Mouse (Mus musculus) hindbrain, postnatal 0 days (tissue): Measurements from ENCODE around the gene Tmem28. TPM values are rescaled to one million over a fixed set of nuclear protein-coding genes. Genes with fewer than 3 reads are reported as not detected.
A peak's percentile ranks its signal among the peaks of the same experiment; 100 is the strongest.

ENCODE experiments used
- ATAC-seq: fragments of 200-750 bp; cut with Nextera tagmentation; 2 replicates; pipeline ENCODE4 v1.8.0; 2017; ENCODE audit warnings: mild to moderate bottlenecking, moderate TSS enrichment, moderate library complexity
- DNase-seq: peaks from one replicate; pipeline ENCODE4 v3.0.0-alpha.2; 2015; ENCODE audit warnings: low spot score
- H3K27ac ChIP-seq: fragments of 300-500 bp; sonication (generic); 2 replicates; pipeline ENCODE4 v1.5.1; 2014; ENCODE audit warnings: mild to moderate bottlenecking
- H3K27me3 ChIP-seq: fragments of 300-500 bp; sonication (generic); 2 replicates; pipeline ENCODE4 v1.6.1; 2014; ENCODE audit warnings: low read length, mixed read lengths; ENCODE audit not compliant: insufficient read depth
- H3K36me3 ChIP-seq: fragments of 300-500 bp; sonication (generic); 2 replicates; pipeline ENCODE4 v1.6.1; 2014; ENCODE audit warnings: low read length, mixed read lengths; ENCODE audit not compliant: insufficient read depth
- H3K4me1 ChIP-seq: fragments of 300-500 bp; sonication (generic); 2 replicates; pipeline ENCODE4 v1.6.1; 2014; ENCODE audit warnings: antibody characterized with exemption, low read length, mixed read lengths; ENCODE audit not compliant: insufficient read depth
- H3K4me2 ChIP-seq: fragments of 300-500 bp; sonication (generic); 2 replicates; pipeline ENCODE4 v1.6.1; 2014; ENCODE audit warnings: low read depth, mild to moderate bottlenecking, low read length, moderate library complexity, mixed read lengths
- H3K4me3 ChIP-seq: fragments of 300-500 bp; sonication (generic); 2 replicates; pipeline ENCODE4 v1.5.1; 2014; ENCODE audit warnings: low read length
- H3K9ac ChIP-seq: fragments of 300-500 bp; sonication (generic); replicated peaks from 2 replicates; pipeline ENCODE4 v1.6.1; 2014; ENCODE audit warnings: mild to moderate bottlenecking, low read length, moderate library complexity, mixed read lengths
- H3K9me3 ChIP-seq: fragments of 300-500 bp; sonication (generic); 2 replicates; pipeline ENCODE4 v1.6.1; 2016; ENCODE audit warnings: low read length, mixed read lengths
- CTCF ChIP-seq: IDR thresholded peaks from 2 replicates; pipeline ENCODE4 v1.5.1; 2016; ENCODE audit warnings: antibody characterized with exemption, control low read depth, low read depth
- WGBS: fragments of 180-500 bp; shearing (Covaris S2); extraction: QIAGEN DNeasy Blood & Tissue Kit; methylation state at CpG from one replicate; pipeline ENCODE4 v1.1.7; 2014; 5-methylcytosine and 5-hydroxymethylcytosine counted together
- polyA plus RNA-seq: library from polyadenylated mRNA; unstranded; fragments of >200 nt; fragmentation: Nextera tagmentation; extraction: Ambion mirVana; gene quantifications from 2 replicates; pipeline ENCODE4 v1.2.1, GENCODE M21; 2015
- total RNA-seq: library from RNA; depleted of rRNA; stranded (reverse); fragments of >200 nt; gene quantifications from 2 replicates; pipeline ENCODE4 v1.2.3, GENCODE M21; 2014

Gene Tmem28
- total and polyA plus RNA-seq, 2 experiments from 2014 or later: 1.2 to 10.4 TPM

DNA sequence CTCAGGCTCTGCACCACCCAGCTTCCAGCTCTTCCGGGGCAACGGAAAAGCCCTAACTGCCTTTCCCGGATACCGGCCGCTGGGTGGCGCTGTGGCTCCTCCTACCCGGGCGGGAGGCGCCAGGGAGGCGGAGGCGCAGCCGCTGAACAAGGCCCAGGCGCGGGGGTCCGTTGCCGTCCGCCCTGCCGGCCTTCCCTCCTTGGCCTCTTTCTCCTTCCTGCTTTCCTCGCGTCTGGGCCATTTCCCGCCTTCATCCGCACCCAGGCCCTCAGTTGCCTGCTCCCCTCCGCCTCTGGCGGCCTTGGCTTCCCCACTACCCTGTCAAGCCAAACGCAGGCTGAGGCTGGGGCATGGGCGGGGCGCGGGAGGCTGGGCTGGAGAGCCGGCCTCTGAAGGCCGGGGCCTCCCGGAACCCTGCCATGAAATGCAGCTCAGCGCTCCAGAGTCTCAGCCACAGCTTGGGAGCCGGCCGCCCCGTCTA is 32.5 kb downstream of the Tmem28 start:
- Histone ChIP-seq H3K36me3 (no peaks in the 10 kb centered on the region), H3K27me3 (no peaks in the 10 kb centered on the region), H3K27ac (peak overlapping the region; percentile 36; the same call in 1 of the 2 replicates), H3K9me3 (no peaks in the 10 kb centered on the region), H3K4me3 (peak overlapping the region; percentile 18), H3K4me1 (no peaks in the 10 kb centered on the region), H3K4me2 (peak overlapping the region; percentile 36), H3K9ac (no peak overlapping the region; the same call in 1 of the 2 replicates)
- ATAC-seq (peak; percentile 80), DNase-seq (peak; percentile 59)
- WGBS: 26% methylated on average over 33 of the region's 35 CpGs
- TF ChIP-seq CTCF: peak; percentile 59

DNA sequence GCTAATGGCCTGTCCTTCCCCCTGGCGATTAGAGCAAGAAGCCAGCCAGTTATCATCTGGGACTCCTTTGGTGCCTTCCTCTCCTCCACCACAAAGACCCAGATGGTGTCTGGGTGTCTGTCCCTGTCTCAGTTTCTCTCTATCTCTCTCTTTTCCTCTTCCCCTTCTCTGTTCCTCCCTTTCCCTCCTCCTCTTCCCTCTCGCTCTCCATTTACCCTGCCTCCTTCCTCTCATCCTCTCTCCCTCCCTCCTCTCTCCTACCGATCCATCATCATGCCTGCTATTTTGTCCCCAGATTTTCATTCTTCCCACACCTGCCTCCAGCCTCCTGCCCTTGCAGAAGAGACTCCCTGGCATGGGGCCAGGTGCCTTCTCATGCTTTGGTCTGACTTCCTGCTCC is 33.0 kb downstream of the Tmem28 start:
- ATAC-seq (no peak), DNase-seq (no peak)
- WGBS: 58% methylated on average over 3 of the region's 3 CpGs
- TF ChIP-seq CTCF: no peak
- H3K36me3 ChIP-seq: no peaks in the 10 kb centered on the region
- H3K4me3 ChIP-seq: no peak overlapping the region
- no peaks in the 10 kb centered on the region for H3K9me3 ChIP-seq
- H3K9ac ChIP-seq: no peak overlapping the region
- H3K4me2 ChIP-seq: no peak overlapping the region
- no peaks in the 10 kb centered on the region for H3K27me3 ChIP-seq
- no peaks in the 10 kb centered on the region for H3K4me1 ChIP-seq
- no peak overlapping the region for H3K27ac ChIP-seq

- Histone ChIP-seq H3K27ac (no peak overlapping the region), H3K9ac (no peak overlapping the region), H3K27me3 (no peaks in the 10 kb centered on the region; the same call in 1 of the 2 replicates), H3K9me3 (no peaks in the 10 kb centered on the region), H3K36me3 (no peaks in the 10 kb centered on the region), H3K4me1 (no peaks in the 10 kb centered on the region), H3K4me2 (no peak overlapping the region), H3K4me3 (no peak overlapping the region)
- WGBS: 73% methylated on average over 4 of the region's 4 CpGs
- no peak for ATAC-seq
- no peak for DNase-seq
- no peak for TF ChIP-seq CTCF
Measured at GRCm38 (mm10) chrX:99872228-99872627, 51.4 kb downstream of the Tmem28 start.

GRCm38 (mm10) chrX:99872632-99873201 is 51.9 kb downstream of the Tmem28 start:
- 79% methylated on average over 3 of the region's 3 CpGs for WGBS
- H3K9ac ChIP-seq: no peak overlapping the region
- ATAC-seq: no peak
- no peaks in the 10 kb centered on the region for H3K4me1 ChIP-seq
- no peak for DNase-seq
- H3K27ac ChIP-seq: no peak overlapping the region
- H3K4me2 ChIP-seq: no peak overlapping the region
- TF ChIP-seq CTCF: no peak
- H3K27me3 ChIP-seq: no peaks in the 10 kb centered on the region; the same call in 1 of the 2 replicates
- H3K4me3 ChIP-seq: no peak overlapping the region
- H3K9me3 ChIP-seq: no peaks in the 10 kb centered on the region
- no peaks in the 10 kb centered on the region for H3K36me3 ChIP-seq

DNA sequence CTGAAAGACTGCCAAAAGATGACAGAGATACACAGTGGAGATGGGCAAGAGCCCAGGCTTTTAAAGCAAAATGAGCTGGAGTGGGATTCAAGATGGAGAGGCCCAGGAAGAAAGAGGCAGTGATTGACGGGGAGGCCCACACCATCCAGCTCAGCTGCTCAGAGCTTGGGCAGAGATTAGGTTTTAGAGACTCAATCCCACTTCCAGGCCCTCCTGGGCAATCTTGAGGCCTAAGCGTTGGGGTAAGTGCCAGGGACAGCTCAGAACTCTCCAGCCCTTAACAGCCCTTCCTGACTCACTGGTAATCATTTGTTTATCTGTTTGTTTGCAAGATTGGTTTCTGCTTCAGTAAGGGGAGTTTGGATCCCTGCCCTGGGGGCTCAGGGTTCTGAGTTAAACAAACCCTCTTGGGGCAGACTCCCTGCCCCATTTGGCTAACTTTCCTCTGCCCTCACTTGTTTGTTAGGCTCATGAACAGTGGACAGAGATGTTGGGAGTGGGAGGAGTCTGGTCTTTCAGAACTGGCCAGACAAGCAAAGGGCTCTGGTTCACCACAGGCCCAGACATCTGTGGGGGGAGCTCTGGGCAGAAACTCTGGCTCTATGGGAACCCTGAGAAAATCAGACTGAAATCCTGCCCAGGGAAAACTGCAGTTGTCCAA is 52.6 kb downstream of the Tmem28 start:
- 56% methylated on average over 2 of the region's 2 CpGs for WGBS
- Histone ChIP-seq H3K4me2 (no peak overlapping the region), H3K4me1 (no peaks in the 10 kb centered on the region), H3K9me3 (no peaks in the 10 kb centered on the region), H3K27ac (no peak overlapping the region), H3K36me3 (no peaks in the 10 kb centered on the region), H3K27me3 (no peaks in the 10 kb centered on the region; the same call in 1 of the 2 replicates), H3K9ac (no peak overlapping the region), H3K4me3 (no peak overlapping the region)
- DNase-seq (peak; percentile 12), ATAC-seq (peak; percentile 78)
- TF ChIP-seq CTCF: no peak

DNA sequence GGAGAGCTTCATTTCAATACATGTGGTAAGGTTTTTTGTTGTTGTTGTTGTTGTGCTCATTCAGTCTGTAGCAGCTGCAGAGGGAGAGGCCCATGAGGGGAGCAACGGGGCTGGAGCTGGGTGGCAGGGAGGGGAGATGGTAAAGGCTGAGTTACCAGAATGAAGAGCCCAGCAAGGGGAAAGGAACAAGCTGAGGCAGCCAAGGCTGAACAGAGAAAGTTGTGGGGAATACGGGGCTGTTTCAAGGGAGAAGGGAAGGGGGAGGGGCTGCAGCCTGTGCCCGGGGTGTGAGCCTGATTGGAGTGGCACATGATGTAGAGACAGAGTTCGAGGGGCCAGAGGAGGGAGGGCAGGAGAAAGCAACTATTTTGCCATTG is 53.1 kb downstream of the Tmem28 start:
- no peaks in the 10 kb centered on the region for H3K36me3 ChIP-seq
- H3K27ac ChIP-seq: no peak overlapping the region
- H3K27me3 ChIP-seq: no peaks in the 10 kb centered on the region
- H3K4me2 ChIP-seq: no peak overlapping the region
- H3K4me1 ChIP-seq: no peaks in the 10 kb centered on the region
- 31% methylated on average over 4 of the region's 4 CpGs for WGBS
- no peak for TF ChIP-seq CTCF
- H3K4me3 ChIP-seq: no peak overlapping the region
- H3K9me3 ChIP-seq: no peaks in the 10 kb centered on the region
- H3K9ac ChIP-seq: no peak overlapping the region
- DNase-seq (no peak), ATAC-seq (peak; percentile 53; the same call in 1 of the 2 replicates)

GRCm38 (mm10) chrX:99876781-99877180 is 56.0 kb downstream of the Tmem28 start:
- Histone ChIP-seq H3K9ac (no peak overlapping the region), H3K9me3 (no peaks in the 10 kb centered on the region), H3K4me3 (no peak overlapping the region), H3K4me2 (no peak overlapping the region), H3K36me3 (no peaks in the 10 kb centered on the region), H3K27ac (no peak overlapping the region), H3K27me3 (no peaks in the 10 kb centered on the region), H3K4me1 (no peaks in the 10 kb centered on the region)
- 59% methylated on average over 4 of the region's 4 CpGs for WGBS
- TF ChIP-seq CTCF: no peak
- ATAC-seq (no peak), DNase-seq (peak; percentile 33)
